Mouse (Mus musculus): ENCODE measurements around the gene H2al2c. TPM values are rescaled to one million over a fixed set of nuclear protein-coding genes. Genes with fewer than 3 reads are reported as not detected.
"Not testable (repeated sequence)": the region's sequence is repeated elsewhere in the genome, so short reads cannot be mapped to it uniquely, and the experiment has no call there.

Gene H2al2c
- polyA plus RNA-seq (2015; fragmentation: Nextera tagmentation; extraction: Ambion mirVana) = not detected in 2 replicates

- not testable (repeated sequence) for H3K4me3 ChIP-seq (ENCODE audit: low read depth, low read length); H3K4me1 ChIP-seq (ENCODE audit: insufficient read depth, low read depth, low read length); DNase-seq (ENCODE audit: low spot score); H3K9ac ChIP-seq (replicated peaks; ENCODE audit: low read depth); H3K4me2 ChIP-seq (replicated peaks; ENCODE audit: low read depth, low read length); H3K36me3 ChIP-seq (ENCODE audit: insufficient read depth, low read length); ATAC-seq; H3K27ac ChIP-seq (ENCODE audit: low read length); H3K27me3 ChIP-seq (replicated peaks; ENCODE audit: insufficient read depth, low read length); H3K9me3 ChIP-seq (ENCODE audit: low read length)
- no CpG with 5 or more reads among the region's 4 CpGs for WGBS
These were observed at the start of gene H2al2c for GRCm38 (mm10) chrY:2598799-2599198. Gene H2al2c (plus strand): TSS chrY:2599099.

Other genes with a start within 250 kb of the H2al2c start
- gene Sry, start 64.6 kb downstream of the H2al2c start, polyA plus RNA-seq (2015; fragmentation: Nextera tagmentation; extraction: Ambion mirVana) = not detected in 2 replicates
- gene H2al2b, start 121.6 kb downstream of the H2al2c start, polyA plus RNA-seq (2015; fragmentation: Nextera tagmentation; extraction: Ambion mirVana) = not detected in 2 replicates
- gene Gm4064, start 197.1 kb downstream of the H2al2c start, polyA plus RNA-seq (2015; fragmentation: Nextera tagmentation; extraction: Ambion mirVana) = not detected in 2 replicates
- not detected in 2 replicates for gene Rbmy, start 231.6 kb downstream of the H2al2c start, polyA plus RNA-seq (2015; fragmentation: Nextera tagmentation; extraction: Ambion mirVana)
- gene Gm10256, start 231.6 kb downstream of the H2al2c start, polyA plus RNA-seq (2015; fragmentation: Nextera tagmentation; extraction: Ambion mirVana) = not detected in 2 replicates